In genomic region chr6:43292471-43293076, GRCm38 (mm10) we compare ENCODE assay signal across 11 mouse cellular contexts. TPM values are rescaled to one million over a fixed set of nuclear protein-coding genes. Genes with fewer than 3 reads are reported as not detected.
DNase-seq lines count a peak whose midpoint lies in the region; ATAC-seq and TF ChIP-seq lines count a peak whose summit lies in the region.
"Had no signal": no experiment of that assay in that cellular context is flagged by ENCODE, and none has a peak within 500 bp of the region (broad histone marks: within the 10 kb centered on the region; RNA-seq: fewer than 3 reads in every experiment).

No protein-coding gene starts in this region.

- TF ChIP-seq POLR2A in kidney, adult 2 months (IDR thresholded peaks at IDR 0.05; ENCODE audit: low read depth, low read length) = no peak
- no peak for TF ChIP-seq POLR2A in myocyte (IDR thresholded peaks at IDR 0.05; ENCODE audit: insufficient read length, low read depth)

- TF ChIP-seq CTCF in kidney, adult 2 months (conservative IDR thresholded peaks at IDR 0.05; ENCODE audit: insufficient read depth, insufficient read length, low read depth, low read length) = no peak

- peak; percentile 43; the same call in 1 of the 2 replicates for ATAC-seq in kidney, embryonic 16.5 days (ENCODE audit: low FRiP score, low TSS enrichment)
- no peak for ATAC-seq in megakaryocyte-erythroid progenitor cell, adult 5-6 weeks (replicated peaks; ENCODE audit: low FRiP score, low TSS enrichment, poor library complexity, severe bottlenecking)

- peak overlapping the region; percentile 34; the same call in 1 of the 2 replicates for H3K27ac ChIP-seq in kidney, adult 2 months (ENCODE audit: insufficient read depth, low read depth, low read length)
- peak overlapping the region; percentile 41; the same call in 1 of the 2 replicates for H3K27ac ChIP-seq in kidney, embryonic 16.5 days (ENCODE audit: low read length)
- H3K27ac ChIP-seq: hindbrain, embryonic 15.5 days had no signal

- H3K36me3 ChIP-seq in kidney, adult 2 months (ENCODE audit: control insufficient read depth, insufficient read depth, low read length) = peaks cover 9% of the 10 kb centered on the region
- H3K36me3 ChIP-seq in kidney, embryonic 16.5 days (ENCODE audit: insufficient read depth, low read length) = peaks cover 23% of the 10 kb centered on the region
- H3K36me3 ChIP-seq in myocyte (ENCODE audit: control insufficient read depth, insufficient read depth) = peaks cover 15% of the 10 kb centered on the region
- H3K36me3 ChIP-seq: hindbrain, embryonic 15.5 days had no signal

- H3K9me3 ChIP-seq in kidney, embryonic 16.5 days (ENCODE audit: low read length) = no peaks in the 10 kb centered on the region
- H3K9me3 ChIP-seq: hindbrain, embryonic 15.5 days had no signal

- peak; percentile 38 for DNase-seq in kidney, adult 2 months
- no peak for DNase-seq in kidney, adult 9 months
- DNase-seq in adrenal gland, postnatal 14 days = peak; percentile 20
- DNase-seq in thymus, adult 18-20 months = no peak
- no peak for DNase-seq in right cerebral cortex, postnatal 10 days (ENCODE audit: low spot score in 2 of 2)
- DNase-seq: cerebellum, adult 9-10 months; gastrocnemius, postnatal 36 days had no signal

- 19% methylated on average over 6 of the region's 6 CpGs for WGBS in kidney, adult 2 months
- WGBS in kidney, embryonic 16.5 days = 39% methylated on average over 6 of the region's 6 CpGs

- no peak overlapping the region for H3ac ChIP-seq in myocyte (ENCODE audit: control insufficient read depth, insufficient read length)

- H3K4me2 ChIP-seq in kidney, embryonic 16.5 days (replicated peaks; ENCODE audit: low read depth, low read length) = no peak overlapping the region
- peak overlapping the region; percentile 80 for H3K4me2 ChIP-seq in myocyte (ENCODE audit: low read depth)
- H3K4me2 ChIP-seq: hindbrain, embryonic 15.5 days had no signal

- no peaks in the 10 kb centered on the region for H3K79me2 ChIP-seq in myocyte (ENCODE audit: control insufficient read depth, insufficient read depth)

- peaks cover 15% of the 10 kb centered on the region for H3K4me1 ChIP-seq in kidney, adult 2 months (ENCODE audit: control insufficient read depth, insufficient read depth, low read length)
- H3K4me1 ChIP-seq in kidney, embryonic 16.5 days (ENCODE audit: insufficient read depth, low read length) = peaks cover 15% of the 10 kb centered on the region

- H3K27me3 ChIP-seq in kidney, adult 2 months (replicated peaks; ENCODE audit: control insufficient read depth, insufficient read depth, low read length) = no peaks in the 10 kb centered on the region
- no peaks in the 10 kb centered on the region for H3K27me3 ChIP-seq in kidney, embryonic 16.5 days (ENCODE audit: insufficient read depth, low read length)
- no peaks in the 10 kb centered on the region for H3K27me3 ChIP-seq in myocyte (ENCODE audit: control insufficient read depth, insufficient read depth, insufficient read length)
- H3K27me3 ChIP-seq: hindbrain, embryonic 15.5 days had no signal

- H3K9ac ChIP-seq in kidney, embryonic 16.5 days (replicated peaks; ENCODE audit: low read length) = no peak overlapping the region
- H3K9ac ChIP-seq: hindbrain, embryonic 15.5 days had no signal

- no peak overlapping the region for H3K4me3 ChIP-seq in kidney, adult 2 months (ENCODE audit: insufficient read depth, low read depth, low read length)
- H3K4me3 ChIP-seq in kidney, embryonic 16.5 days (ENCODE audit: low read length) = no peak overlapping the region
- no peak overlapping the region for H3K4me3 ChIP-seq in myocyte
- H3K4me3 ChIP-seq: hindbrain, embryonic 15.5 days had no signal

TF ChIP-seq in myocyte, 11 proteins besides CTCF, POLR2A, EP300 and RAD21:
- TF ChIP-seq CEBPB (IDR thresholded peaks at IDR 0.05; ENCODE audit: insufficient read depth, poor library complexity, severe bottlenecking) = 0 out of 2 replicates have a peak, but pooled peaks have one; percentile 49
- no peak for TF ChIP-seq TCF3 (IDR thresholded peaks at IDR 0.05; ENCODE audit: insufficient read length, low read depth)
- TF ChIP-seq REST (IDR thresholded peaks at IDR 0.05; ENCODE audit: insufficient read depth, insufficient read length) = no peak

RNA-seq across cellular contexts. Expression of gene Nobox, which starts 16.8 kb away (rescaled TPM):
- 0.10 and 0.19 TPM in 2 replicates for polyA plus RNA-seq in kidney, adult 2 months (2012; rRNA removed)
- not detected in 2 replicates for total RNA-seq in adrenal gland, postnatal 14 days (2021)
- polyA plus RNA-seq in kidney, embryonic 16.5 days (2015; fragmentation: Nextera tagmentation; extraction: Ambion mirVana) = 0.19 TPM in 1 of 2 replicates, not detected in the other
- not detected for polyA plus RNA-seq in myocyte (2012; fragmentation: generic; extraction: Trizol)
- total RNA-seq in megakaryocyte-erythroid progenitor cell, adult 5-6 weeks (2014; fragmentation: Nextera tagmentation) = not detected in 2 replicates
- total RNA-seq in megakaryocyte-erythroid progenitor cell, adult 5-6 weeks (2017) = not detected in 2 replicates
- total RNA-seq: gastrocnemius, postnatal 36 days had no signal
- polyA plus RNA-seq: hindbrain, embryonic 15.5 days had no signal

RNA-seq across cellular contexts. Expression of gene Arhgef5, which starts 27.2 kb away (rescaled TPM):
- polyA plus RNA-seq in kidney, adult 2 months (2012; rRNA removed) = 35.2 and 36.4 TPM in 2 replicates
- 12.4 and 15.2 TPM in 2 replicates for total RNA-seq in adrenal gland, postnatal 14 days (2021)
- 17.0 and 19.2 TPM in 2 replicates for polyA plus RNA-seq in kidney, embryonic 16.5 days (2015; fragmentation: Nextera tagmentation; extraction: Ambion mirVana)
- 14.5 TPM for polyA plus RNA-seq in myocyte (2012; fragmentation: generic; extraction: Trizol)
- 1.9 and 2.4 TPM in 2 replicates for total RNA-seq in megakaryocyte-erythroid progenitor cell, adult 5-6 weeks (2014; fragmentation: Nextera tagmentation)
- 0.89 and 1.3 TPM in 2 replicates for total RNA-seq in megakaryocyte-erythroid progenitor cell, adult 5-6 weeks (2017)

Comparison
In these comparisons a context has a peak if more than half of its experiments do, and no peak if none do; other contexts are left out.
1. DNase-seq: peak in kidney, adult 2 months (single experiment) and adrenal gland, postnatal 14 days (single experiment); none in kidney, adult 9 months (single experiment), thymus, adult 18-20 months (0 of 2) and right cerebral cortex, postnatal 10 days (0 of 2).